Mouse (Mus musculus) thymus, adult 2 months (tissue): ENCODE data around the gene Rab3a.

Experiments
- CTCF ChIP-seq: fragments of 200-500 bp; IDR thresholded peaks from 2 replicates; pipeline ENCODE4 v1.5.1; 2012; ENCODE audit warnings: mild to moderate bottlenecking, control low read depth, low read length, moderate library complexity, borderline replicate concordance; ENCODE audit not compliant: control insufficient read depth, poor library complexity, insufficient read depth; ENCODE audit errors: extremely low read depth
- POLR2A ChIP-seq: fragments of 200-500 bp; IDR thresholded peaks from 2 replicates; pipeline ENCODE4 v1.6.1; 2012; ENCODE audit warnings: mild to moderate bottlenecking, low read length, control low read depth, moderate library complexity; ENCODE audit not compliant: control insufficient read depth, poor library complexity, insufficient read depth; ENCODE audit errors: extremely low read depth

DNA sequence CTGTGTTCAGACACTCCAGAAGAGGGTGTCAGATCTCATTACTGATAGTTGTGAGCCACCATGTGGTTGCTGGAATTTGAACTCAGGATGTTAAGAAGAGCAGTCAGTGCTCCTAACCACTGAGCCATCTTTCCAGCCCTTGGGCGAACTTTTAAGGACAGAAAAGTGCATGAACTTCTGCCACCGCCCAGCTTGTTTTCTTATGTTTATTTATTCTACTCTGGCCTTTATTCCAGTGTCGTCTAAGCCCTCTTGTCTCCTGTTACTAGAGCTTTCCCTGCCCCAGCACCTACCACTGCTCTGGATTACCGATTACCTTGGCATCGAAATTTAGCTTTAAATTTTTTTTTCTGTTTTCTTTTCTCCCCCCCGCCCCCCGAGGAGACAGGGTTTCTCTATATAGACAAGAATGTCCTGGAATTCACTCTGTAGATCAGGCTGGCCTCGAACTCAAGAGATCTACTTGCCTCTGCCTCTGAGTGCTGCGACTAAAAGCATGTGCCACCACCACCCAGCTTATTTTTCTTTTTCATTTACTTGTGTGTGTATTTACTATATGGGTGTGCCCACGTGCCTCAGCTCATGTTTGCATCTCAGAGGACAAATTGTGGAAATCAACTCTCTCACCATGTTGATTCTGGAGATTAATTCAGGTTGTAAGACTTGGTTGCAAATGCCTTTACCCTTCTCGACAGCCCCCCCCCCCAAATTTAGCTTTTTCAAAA lies 48.5 kb downstream of the Rab3a start:
- TF ChIP-seq CTCF, result no peak
- TF ChIP-seq POLR2A, result no peak
